Mouse (Mus musculus) brain, embryonic 18.5 days (tissue): Measurements from ENCODE around the gene Uba1y.
"Not testable (repeated sequence)": the region's sequence is repeated elsewhere in the genome, so short reads cannot be mapped to it uniquely, and the experiment has no call there.

Experiments
- DNase-seq: peaks from one replicate; pipeline ENCODE4 v3.0.0-alpha.2; 2012; ENCODE audit warnings: low read depth, low spot score

Uba1y gene

DNA sequence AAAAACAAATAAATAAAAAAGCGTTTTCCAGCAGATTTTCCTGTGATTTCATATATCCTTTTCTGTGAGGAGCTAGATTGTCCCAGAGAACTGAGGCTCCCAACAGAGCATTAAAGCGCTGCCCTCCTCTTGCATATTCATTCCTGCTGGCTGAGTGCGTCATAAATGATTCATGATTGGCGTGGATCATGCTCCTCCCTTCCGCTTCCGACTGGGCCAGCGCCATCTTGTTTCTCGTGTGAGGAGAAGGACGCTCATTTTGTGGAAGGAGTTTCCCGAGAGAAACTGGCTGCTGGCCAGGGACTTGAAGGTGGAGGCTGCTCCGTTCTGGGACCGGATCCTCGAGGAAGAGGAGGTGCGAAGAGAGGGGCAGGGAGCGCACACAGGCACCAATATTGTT lies at the start of gene Uba1y:
Gene Uba1y (plus strand): TSS at position 254 of the 400 bp plus-strand sequence.
- no peak for DNase-seq

DNA sequence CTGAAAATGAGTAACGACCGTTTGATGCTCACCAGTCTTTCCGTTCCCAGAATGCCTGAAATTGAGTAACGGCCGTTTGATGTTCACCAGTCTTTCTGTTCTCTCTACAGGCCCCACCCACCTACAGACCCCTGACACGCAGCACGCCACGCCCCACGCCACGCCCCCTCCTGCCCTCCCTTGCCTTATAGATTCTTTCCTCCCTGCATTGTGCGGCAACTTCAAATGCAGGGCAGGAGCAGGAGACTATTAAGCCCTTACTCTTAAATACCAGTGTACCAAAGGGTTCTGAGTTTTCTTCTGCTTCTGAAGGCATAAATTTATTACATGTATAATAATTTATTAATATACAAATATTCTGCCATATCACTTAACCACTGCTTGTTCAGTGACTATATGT lies 21.1 kb upstream of the Uba1y start, which contains the start of gene Zfy1:
Gene Zfy1 (minus strand): TSS at position 101 of the 400 bp plus-strand sequence.
- not testable (repeated sequence) for DNase-seq

DNA sequence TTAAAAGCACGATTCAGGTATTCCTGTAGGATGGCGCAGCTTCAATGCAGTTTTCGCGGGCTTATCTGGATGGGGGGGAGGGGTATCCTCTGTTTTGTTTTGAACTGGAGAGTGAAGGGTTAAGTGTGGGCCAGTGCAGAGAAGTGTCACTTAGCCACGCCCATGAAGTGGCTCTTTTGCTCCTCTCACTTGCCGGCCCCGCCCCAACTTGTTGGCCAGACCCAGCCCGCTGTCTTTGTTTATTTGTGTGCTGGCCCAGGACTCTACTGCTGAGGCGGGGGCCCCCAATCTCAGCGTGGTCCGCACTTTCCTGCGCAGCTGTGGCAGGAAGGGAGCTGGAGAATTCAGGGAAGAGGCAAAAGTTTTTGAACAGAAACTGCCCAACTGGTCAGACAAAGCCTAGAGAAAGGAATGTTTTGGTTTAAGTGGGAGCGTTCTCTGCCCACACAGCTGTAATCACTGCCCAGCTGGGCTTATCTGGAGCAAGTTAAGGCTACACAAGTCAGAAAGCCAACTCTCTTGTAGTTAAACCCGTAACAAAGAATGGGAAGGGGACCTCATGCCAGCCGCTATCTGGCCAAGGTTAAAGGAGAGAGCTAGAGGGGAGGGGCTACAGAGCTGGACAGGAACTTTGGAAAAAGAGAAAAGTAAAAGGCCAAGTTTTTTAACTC lies 9.3 kb upstream of the Uba1y start:
- DNase-seq, result no peak

DNA sequence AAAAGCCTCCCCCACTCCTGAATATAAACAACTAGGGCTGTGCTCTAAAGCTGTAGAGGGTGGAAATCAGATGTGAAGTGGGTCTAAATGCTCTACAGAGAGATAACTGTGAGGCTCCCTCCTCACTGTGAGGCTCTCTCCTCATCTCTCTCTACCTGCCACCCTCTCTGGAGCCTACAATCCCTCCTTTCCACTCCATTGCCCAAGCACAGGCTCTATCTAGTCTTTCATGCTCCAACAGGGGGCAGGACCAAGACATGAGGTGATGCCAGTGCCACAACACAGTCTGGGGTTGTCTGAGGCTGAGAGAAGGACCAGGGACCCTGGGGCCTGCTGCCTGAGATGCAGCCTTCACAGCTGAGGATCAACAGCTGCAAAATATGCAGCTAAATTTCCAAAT lies 54.0 kb downstream of the Uba1y start:
- no peak for DNase-seq

DNA sequence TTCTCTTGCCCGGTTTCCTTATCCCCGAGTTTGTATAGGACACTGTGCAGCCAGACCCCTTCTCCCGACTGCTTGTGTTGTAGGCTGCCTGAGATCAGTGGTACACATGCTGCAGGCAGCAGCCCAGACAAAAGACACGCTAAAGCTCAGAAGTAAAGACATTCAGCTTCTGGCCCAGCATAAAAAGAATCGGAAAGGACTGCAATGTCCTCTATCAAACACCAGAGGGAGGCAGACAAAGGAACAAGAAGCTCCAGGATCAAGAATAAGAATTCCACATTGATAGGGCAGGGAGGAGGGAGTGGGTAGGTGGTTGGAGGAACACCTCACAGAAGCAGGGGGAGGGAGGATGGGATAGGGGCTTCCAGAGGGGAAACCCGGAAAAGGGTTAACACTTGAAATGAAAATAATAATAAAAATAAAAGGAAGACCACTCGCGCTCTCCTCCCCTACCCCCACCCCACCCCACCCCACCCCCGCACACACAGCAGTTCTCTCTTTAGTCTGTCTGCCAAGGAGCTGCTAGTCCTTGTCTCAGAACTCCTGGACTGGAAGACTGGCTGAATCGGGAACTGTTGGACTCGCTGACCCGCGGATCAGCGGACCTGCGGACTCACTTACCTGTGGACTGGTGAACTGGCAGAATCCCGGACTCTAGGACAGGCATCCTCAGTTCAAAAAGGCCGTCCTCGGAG lies 54.6 kb downstream of the Uba1y start:
- no peak for DNase-seq
